25 mouse cellular contexts compared by ENCODE assay signal in genomic region chr6:117686212-117686611, GRCm38 (mm10).
"Had no signal": no experiment of that assay in that cellular context is flagged by ENCODE, and none has a peak within 500 bp of the region (broad histone marks: within the 10 kb centered on the region; RNA-seq: fewer than 3 reads in every experiment).

No protein-coding gene starts in this region.

- H3K27ac ChIP-seq: heart, adult 2 months; heart, embryonic 10.5 days; hindbrain, embryonic 10.5 days; hindbrain, embryonic 12.5 days; hindbrain, embryonic 14.5 days; intestine, embryonic 15.5 days; kidney, postnatal 0 days; limb, embryonic 13.5 days; limb, embryonic 15.5 days; liver, embryonic 12.5 days had no signal

- H3K4me3 ChIP-seq: heart, adult 2 months; heart, embryonic 10.5 days; heart, embryonic 12.5 days; hindbrain, embryonic 10.5 days; hindbrain, embryonic 12.5 days; intestine, embryonic 15.5 days; limb, embryonic 13.5 days; limb, embryonic 15.5 days; liver, embryonic 12.5 days had no signal

- H3K4me2 ChIP-seq: heart, embryonic 12.5 days; hindbrain, embryonic 12.5 days; hindbrain, embryonic 14.5 days; intestine, embryonic 15.5 days; limb, embryonic 13.5 days; limb, embryonic 15.5 days; liver, embryonic 12.5 days had no signal

- H3K9ac ChIP-seq: forebrain, postnatal 0 days; heart, embryonic 12.5 days; hindbrain, embryonic 12.5 days; hindbrain, embryonic 14.5 days; intestine, embryonic 15.5 days; limb, embryonic 13.5 days; limb, embryonic 15.5 days; liver, embryonic 12.5 days had no signal

- ATAC-seq: forebrain, postnatal 0 days; hindbrain, embryonic 16.5 days; inflammation-experienced regulatory T-cells, adult 6 months; intestine, embryonic 15.5 days; liver, embryonic 12.5 days had no signal

- H3K4me1 ChIP-seq: heart, embryonic 10.5 days; heart, embryonic 12.5 days; hindbrain, embryonic 10.5 days; hindbrain, embryonic 12.5 days; limb, embryonic 13.5 days; limb, embryonic 15.5 days; liver, embryonic 12.5 days had no signal

- H3K9me3 ChIP-seq: hindbrain, embryonic 10.5 days; hindbrain, embryonic 12.5 days; intestine, embryonic 15.5 days; limb, embryonic 15.5 days; liver, embryonic 12.5 days had no signal

- H3K27me3 ChIP-seq: heart, embryonic 12.5 days; hindbrain, embryonic 12.5 days; intestine, embryonic 15.5 days; limb, embryonic 13.5 days; limb, embryonic 15.5 days; liver, embryonic 12.5 days had no signal

- H3K36me3 ChIP-seq: heart, embryonic 10.5 days; heart, embryonic 12.5 days; hindbrain, embryonic 10.5 days; hindbrain, embryonic 12.5 days; intestine, embryonic 15.5 days; limb, embryonic 13.5 days; limb, embryonic 15.5 days; liver, embryonic 12.5 days had no signal

- DNase-seq: forebrain, postnatal 0 days; gastrocnemius, postnatal 25 days; heart, adult 2 months; heart, postnatal 10 days; heart, postnatal 4 days; kidney, adult 11 months; kidney, adult 2 months; kidney, adult 9 months; kidney, postnatal 14 days; kidney, postnatal 36 days; layer of hippocampus, adult 9-11 months; layer of hippocampus, postnatal 36 days; left cerebral cortex, postnatal 4 days had no signal
